Mouse (Mus musculus) gonadal fat pad, adult 2 months (tissue): ENCODE measurements around the gene Tmed10. TPM values are rescaled to one million over a fixed set of nuclear protein-coding genes. Genes with fewer than 3 reads are reported as not detected.

ENCODE experiments used
- DNase-seq: peaks from one replicate; pipeline ENCODE4 v3.0.0-alpha.2; 2012; ENCODE audit warnings: low read depth
- polyA plus RNA-seq: library from polyadenylated mRNA; depleted of rRNA; stranded (reverse); fragments of >200 nt; gene quantifications from 2 replicates; pipeline ENCODE4 v1.2.3, GENCODE M21; 2012; rRNA removed

The Tmed10 gene
- 269 and 341 TPM in 2 replicates for polyA plus RNA-seq

DNA sequence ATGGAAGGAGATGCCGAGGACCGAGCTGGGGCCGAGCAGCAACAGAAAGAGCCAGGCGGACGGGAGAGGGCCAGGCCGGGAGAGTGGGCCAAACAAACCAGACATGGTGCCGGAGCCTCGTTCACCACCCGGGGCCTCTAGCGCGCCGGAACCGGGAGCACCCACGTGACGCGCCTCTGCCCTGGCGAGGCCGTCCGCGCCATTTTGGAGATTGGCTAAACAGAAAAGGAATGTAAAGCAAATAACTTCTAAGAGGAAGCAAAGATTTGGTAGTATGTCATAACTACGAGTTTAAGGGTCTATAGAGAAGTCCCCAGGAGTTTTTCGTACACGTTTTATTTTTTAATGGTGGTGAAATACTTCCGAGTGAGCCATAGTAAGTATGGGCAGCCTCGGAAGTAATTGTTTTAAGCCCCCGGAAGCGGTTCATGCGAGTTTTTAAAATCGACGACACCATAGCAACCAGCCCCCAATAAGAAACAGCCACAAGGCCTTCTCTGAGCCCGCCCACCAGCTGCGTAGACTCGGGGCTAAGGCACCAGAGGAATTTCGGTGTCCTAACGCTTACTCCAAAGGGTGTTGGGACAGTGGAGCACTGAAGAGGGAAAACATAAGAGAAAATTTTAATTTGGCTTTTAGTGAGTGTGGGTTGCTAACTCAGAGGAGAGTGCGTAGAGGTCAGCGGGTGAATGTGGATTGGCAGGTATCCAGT, at the start of gene Tmed10:
Gene Tmed10 (minus strand): TSS at position 287 of the 712 bp plus-strand sequence.
- peak; percentile 77 for DNase-seq

DNA sequence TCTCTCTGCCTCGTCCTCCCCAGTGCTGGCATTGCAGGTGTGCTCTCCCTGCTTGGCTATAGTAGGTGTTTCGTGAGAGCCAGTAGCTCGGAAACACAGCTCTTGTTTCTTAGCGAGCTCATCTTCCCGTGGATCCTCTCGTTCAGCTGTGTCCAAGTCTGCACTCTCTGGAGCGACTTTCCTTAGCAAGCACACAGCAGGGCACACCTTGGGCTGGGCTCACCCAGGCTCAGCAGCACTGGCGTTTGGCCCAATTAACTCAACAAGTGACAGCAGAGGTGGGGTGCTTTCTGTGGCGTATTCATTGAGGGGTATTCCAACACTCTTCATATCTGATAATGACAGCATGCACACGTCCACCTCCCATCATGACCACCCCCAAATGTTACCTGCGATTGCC, 48.6 kb upstream of the Tmed10 start:
- DNase-seq: no peak

DNA sequence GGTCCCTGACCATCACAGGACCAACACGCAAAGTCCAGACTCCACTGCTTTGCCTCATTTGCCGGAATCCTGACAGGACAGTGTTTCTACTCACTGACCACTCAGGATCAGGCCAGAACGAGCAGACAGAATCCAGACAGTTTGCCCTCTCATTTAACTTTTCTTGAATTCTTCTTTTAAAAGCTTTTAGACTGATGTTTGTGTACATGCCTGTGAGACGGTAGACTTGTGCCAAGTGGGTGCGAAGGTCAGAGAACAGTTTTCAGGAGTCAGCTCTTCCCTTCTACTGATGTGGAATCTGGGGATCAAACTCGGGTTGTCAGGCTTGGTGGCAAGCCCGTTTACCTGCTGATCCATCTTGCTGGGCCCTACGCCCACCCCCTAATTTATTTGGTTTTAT, 47.9 kb upstream of the Tmed10 start:
- DNase-seq: no peak

- DNase-seq: no peak
These were observed 46.3 kb upstream of the Tmed10 start for GRCm38 (mm10) chr12:85420945-85421344.

DNA sequence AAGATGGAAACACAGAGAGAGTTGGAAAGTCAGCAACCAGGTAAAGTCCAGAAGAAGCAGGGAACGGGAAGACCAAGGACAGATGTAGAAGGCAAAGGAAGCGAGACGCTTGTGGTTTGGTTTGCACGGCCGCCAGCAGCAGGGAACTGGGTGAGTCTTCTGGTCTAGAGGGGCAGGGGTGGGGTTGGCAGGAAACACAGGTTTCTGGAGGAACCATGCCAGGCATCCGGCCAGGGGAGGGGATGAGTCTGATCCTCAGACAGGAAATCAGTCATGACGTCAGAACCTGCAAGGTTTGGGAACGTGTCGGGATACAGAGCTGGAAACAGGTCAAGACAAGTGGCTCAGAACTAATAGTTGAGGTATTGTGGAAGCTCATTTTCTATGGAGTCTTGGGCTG, 43.2 kb upstream of the Tmed10 start:
- DNase-seq: no peak

- no peak for DNase-seq
These were observed 41.7 kb upstream of the Tmed10 start for GRCm38 (mm10) chr12:85416298-85416697.

- no peak for DNase-seq
These were observed 41.2 kb upstream of the Tmed10 start for GRCm38 (mm10) chr12:85415876-85416275.

DNA sequence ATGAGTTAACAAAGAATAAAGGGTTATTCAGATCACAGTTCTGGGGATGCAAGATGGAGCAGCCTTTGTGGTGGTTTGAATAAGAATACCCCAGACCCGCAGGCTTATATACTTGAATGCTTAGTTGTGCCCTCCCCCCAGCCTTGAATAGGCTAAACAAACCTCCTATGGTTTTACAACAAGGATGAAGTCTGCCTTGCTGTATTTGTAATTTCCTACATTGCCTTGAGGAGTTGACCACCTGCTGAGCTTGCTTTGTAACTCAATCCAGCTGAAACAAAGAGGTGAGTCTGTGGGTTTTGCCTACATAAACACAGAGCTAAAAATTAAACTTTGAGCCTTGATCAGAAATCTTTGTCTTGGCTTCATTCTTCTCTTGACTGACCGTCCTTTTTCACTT, 36.5 kb upstream of the Tmed10 start:
- no peak for DNase-seq

DNA sequence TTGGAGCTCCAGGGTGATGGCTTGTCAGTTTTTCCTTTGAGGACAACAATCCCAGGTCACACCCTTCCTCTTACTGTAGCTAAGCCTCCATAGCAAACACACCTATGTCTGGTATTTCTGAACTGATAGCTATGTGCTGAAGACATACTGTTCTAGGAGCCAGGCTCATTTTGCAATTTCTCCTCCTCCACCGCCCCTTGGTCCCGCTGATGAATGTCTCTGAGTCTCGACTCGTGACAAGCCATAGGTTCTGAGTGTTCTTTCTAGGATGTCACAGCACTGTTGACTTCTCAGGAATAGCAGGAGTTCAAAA, 23.3 kb upstream of the Tmed10 start:
- no peak for DNase-seq

DNA sequence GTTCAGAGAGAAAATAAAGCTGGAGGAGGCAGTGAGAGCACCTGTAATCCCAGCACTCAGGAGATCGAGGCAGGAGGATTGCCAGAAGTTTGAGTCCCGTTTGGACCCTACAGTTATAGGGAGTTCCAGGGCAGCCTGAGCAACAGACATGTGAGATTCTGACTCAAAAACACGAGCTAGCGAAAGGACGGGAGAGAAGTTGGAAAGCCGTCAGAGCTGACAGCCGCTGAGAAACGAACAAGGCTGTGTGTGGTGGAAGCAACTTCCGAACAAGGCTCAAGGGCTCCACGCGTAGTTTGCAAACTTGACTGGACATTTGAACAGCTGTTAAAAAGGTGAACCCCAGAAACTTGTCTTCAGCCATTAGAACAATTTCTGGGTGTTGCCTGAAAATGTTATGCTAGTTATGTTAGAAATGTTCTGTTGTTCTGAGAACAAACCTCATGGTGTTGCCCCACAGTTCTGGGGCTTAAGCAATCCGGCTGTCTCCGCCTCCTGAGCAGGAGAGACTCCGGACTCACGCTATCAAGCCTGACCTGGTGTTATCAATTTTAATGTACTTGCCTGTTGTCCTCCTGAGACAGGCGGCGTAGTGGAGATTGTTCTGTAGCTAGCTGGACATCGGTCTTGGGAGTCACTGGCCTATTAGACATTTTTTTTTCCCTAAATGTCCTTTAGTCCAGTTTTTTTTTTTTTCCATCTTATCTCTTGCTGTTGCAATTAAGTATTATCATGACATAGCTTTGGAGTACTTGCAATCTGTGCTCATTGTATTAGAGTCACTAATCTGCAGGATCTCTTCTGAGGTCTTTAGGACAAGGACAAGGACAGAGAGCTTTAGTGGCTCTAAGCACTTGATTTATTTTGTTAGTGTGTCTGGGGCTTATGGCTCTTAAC, 22.7 kb upstream of the Tmed10 start:
- DNase-seq: no peak

- DNase-seq: no peak
These were observed 19.3 kb upstream of the Tmed10 start for GRCm38 (mm10) chr12:85393981-85394380.

- no peak for DNase-seq
These were observed 18.9 kb upstream of the Tmed10 start for GRCm38 (mm10) chr12:85393526-85393925.

DNA sequence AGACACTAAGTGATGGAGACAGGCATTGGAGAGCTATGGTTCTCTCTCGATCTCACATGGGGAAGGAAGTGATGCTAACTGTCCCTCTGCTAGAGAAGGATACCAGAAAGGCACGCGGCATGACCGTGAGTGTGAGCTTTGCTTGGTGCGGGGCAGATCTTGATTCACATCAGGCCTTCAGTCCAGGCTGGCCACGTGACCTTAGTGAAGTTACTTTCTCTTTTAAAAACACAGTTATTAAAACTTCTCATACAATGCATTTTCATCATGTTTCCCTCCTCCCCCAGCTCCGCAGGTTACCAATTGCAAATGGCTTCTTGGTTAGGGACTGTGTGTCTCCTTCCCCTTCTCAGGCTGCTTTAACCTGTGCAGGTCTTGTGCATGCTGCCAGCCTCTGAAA, 16.5 kb upstream of the Tmed10 start:
- no peak for DNase-seq

DNA sequence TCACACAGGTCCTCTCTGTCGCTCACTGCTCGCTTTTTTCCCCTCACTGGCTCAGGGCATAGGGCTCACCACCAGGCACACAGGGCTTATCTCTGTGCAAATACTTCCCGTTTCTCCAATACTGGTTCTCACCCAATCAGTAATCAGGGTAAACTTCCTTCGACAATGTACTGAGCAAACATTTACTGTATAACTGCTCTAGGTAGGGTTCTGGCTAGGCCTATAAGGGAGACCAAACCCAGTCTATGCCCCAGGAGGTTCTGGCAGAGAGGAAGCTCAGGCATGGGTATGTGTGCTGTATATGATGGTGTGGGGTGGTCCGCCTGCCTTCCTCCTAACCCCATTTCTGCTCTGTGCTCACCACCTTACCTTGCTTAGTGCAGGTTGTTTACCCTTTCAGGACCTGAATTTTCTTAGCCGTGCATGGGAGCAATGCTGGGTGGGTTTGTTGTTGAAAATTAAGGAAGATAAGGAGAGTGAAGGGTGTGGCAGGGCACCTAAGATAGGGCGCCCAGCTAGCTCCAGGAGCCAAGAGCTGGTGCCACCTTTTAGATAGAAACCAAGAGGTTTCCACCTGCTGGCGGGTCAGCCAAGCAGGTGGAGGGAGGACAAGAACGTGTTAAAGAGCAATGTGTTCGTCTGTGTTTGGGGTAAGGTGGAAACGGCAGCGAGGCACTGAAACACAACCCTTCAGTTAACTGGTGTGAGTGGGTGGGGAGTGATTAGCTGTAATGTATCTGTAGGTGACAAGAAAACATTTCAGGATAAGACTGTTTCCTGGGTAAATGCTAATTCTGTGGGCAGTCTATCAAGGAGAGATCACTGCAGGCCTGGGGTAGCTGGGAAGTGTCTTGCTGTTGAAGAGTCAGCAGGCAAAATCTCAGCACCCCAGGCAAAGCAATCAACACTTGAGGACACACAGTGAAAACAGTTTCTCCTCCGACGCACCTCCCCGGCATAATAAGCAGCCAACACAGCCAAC, 14.8 kb upstream of the Tmed10 start:
- no peak for DNase-seq

GRCm38 (mm10) chr12:85385995-85386375, 11.3 kb upstream of the Tmed10 start:
- no peak for DNase-seq

DNA sequence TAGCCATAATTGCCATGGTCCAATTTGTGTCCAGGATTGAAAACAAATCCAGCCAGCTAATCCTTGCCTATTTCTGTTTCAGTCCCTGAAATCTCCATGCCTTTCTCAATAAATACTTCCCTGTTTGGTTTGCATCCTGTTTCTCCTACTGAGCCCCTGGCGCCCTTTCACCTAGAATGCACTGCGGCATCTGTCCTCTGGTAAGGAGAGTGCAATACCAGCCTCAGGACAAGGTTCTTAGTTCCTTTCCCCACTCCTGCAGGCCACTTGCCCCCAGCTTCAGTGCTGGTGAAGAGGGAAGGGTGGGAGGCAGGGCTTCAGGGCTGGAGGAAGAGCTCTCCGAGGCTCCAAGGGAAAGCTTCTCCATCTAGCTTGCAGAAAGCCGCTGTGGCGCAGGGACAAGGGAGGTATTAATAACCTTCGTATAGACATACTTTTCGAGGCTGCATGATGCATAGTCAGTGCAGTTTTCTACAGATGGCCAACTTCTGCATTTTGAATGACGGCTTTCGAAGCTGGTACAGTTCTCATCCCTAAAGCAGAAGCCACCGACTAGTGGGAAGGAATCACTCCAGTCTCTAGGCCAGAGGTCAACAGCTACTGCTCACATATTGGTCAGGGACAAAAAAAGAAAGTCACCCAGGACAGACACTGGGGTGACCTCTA, 10.8 kb upstream of the Tmed10 start:
- DNase-seq: no peak

DNA sequence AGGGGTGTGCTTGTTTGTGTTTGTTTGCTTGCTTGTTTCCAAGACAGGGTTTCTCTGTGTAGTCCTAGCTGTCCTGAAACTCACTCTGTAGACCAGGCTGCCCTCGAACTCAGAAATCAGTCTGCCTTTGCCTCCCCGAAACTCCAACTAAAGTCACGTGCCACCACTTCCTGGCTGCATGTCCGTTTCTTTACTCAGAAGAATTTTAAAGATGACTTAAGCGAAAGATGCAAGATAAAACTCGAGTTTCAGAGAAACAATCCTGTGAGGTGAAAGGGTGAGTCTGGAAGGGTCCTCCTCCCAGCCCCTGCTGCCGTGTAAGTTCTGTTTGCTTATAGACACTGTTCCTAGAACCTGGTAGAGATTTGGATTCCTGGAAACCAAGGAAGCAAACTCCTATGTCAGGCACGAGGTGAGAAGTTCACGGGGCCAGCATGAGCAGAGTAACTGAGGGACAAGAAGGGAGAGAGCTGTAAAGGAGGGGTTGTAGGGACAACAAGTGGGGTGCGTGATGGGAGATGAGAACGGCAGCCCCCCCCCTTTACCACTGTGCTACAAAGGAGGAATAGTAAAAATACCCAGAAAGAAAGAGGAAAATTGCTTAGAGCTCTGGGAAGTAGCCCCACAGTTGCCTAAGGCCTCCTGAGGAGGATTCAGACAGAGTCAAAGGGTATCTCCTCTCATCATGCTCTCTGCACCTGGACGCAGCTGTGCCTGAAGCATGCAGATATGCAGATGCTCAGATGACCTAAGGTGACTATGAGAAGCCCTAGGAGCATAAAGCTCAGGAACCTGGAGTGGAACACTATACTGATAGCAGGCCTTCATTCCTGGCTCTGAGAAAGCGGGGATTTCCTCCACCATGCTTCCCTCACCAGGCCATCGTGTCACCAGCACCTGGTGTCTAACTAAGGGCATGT, 8.4 kb upstream of the Tmed10 start:
- no peak for DNase-seq

- DNase-seq: no peak
These were observed 6.9 kb upstream of the Tmed10 start for GRCm38 (mm10) chr12:85381570-85381969.

DNA sequence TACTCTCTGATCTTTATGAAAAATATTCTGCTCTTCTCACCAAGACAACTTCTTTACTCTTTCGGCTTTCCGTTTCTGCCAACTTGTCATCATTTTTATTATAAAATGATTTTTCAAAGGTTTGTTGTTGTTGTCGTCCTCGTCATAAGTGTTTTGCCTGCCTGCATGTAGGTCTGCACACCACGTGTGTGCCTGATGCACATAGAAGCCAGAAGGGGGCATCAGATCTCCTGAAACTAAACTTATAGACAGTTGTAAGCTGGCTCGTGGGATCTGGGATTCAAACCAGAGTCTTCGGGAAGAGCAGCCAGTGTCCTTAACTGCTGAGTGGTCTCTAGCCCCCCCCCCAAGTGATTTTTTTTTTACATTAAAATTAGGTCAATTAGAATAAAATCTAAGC, 6.3 kb upstream of the Tmed10 start:
- no peak for DNase-seq

DNA sequence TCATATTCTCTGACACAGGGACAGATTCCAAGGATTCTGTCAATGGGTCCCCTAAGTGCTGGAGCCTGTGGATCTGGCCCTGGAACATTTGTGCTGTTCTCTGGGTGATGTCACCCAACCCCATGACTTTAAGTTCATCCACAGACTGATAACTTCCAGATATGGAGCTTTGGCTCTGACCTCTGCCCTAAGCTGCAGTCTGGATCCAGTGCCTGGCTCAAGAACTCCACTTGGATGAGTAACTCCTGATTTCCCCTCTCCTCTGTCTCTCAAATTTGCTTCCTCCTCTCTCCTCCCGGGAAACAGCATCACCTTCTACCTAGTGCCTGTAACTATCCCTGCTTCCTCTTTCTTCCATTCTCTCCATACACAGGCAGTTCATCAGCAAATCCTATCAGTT, 5.7 kb upstream of the Tmed10 start:
- no peak for DNase-seq
